Mouse (Mus musculus) spleen, postnatal 10 days (tissue): Measurements from ENCODE around the gene Tnxb.
A peak's percentile ranks its signal among the peaks of the same experiment; 100 is the strongest.

Source experiments
- DNase-seq, 2 experiments: peaks; one replicate each; pipeline ENCODE4 v3.0.0; 2021 to 2022; ENCODE audit warnings: low spot score in 2 of 2

Gene Tnxb

DNA sequence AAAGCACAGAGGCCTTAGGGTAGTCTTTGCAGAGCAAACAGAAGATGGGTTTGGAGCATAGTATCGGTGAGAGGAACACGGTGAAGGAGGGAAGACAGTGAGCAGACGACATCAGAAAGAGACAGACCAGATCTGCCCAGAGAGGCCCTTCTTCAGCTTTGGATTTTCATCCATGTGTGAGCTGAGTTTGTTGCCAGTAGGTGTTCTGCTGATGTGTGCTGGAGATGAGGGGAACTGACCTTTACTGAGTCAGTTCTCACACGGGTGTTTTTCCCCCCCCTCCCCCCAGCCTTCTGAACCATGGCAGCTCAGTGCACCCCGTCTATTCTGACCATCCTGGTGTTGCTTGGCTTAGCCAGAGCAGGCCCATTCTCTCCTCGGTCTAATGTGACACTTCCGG lies at the start of gene Tnxb:
Tnxb (plus strand) TSS at position 301 of the 400 bp plus-strand sequence.
- DNase-seq, result no peak

DNA sequence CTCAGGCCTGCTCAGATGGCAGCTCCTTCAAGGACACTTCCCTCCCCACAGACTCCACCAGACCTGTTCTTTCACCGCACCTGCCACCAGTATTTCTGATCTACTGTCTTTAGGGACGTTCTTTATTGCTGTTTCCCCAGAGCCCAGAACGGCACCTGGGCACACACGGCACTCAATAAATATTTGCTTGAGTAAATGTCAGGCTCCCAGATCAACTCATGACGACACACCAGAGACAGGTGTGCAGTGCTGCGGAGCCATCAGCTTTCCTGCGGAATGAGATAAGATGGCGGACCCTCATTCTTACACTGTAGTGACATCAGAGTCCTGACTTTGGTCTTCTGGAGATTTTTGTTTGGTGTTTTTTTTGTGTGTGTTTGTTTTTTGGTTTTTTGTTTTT lies 49.3 kb upstream of the Tnxb start:
- no peak for DNase-seq

DNA sequence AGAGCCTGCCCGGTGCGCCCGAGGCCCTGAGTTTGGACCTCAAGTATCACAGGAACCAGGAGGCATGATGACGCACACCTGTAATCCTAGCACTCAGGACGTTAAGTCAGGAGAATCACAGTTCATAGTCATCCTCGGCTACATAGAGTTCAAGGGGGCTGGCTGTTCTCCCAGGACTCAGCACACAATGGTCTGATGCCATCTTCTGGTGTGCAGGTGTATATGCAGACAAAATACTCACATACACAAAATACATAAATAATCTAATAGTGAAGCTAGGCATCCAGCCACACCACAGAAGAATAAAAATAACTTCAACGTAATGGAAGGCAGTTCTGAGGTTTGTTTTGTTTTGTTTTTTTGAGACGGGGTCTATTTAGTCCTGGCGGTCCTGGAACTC lies 47.2 kb upstream of the Tnxb start:
- no peak for DNase-seq

DNA sequence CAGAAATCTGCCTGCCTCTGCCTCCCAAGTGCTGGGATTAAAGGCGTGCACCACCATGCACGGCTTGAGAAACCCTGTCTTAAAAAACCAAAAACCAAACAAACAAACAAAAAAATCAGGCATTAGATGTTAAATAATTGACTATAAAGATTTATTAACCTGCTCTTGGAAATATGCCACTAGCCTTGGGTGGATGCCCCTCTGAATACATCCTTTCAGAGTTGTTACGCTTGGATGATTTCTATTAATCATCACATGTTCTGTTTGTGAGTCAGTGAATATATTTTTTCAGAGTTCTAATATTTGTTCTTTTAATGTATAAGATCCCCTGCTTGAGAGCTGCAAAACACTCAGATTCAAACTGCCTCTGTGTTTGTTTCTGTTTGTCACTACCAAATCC lies 45.4 kb upstream of the Tnxb start:
- no peak for DNase-seq

DNA sequence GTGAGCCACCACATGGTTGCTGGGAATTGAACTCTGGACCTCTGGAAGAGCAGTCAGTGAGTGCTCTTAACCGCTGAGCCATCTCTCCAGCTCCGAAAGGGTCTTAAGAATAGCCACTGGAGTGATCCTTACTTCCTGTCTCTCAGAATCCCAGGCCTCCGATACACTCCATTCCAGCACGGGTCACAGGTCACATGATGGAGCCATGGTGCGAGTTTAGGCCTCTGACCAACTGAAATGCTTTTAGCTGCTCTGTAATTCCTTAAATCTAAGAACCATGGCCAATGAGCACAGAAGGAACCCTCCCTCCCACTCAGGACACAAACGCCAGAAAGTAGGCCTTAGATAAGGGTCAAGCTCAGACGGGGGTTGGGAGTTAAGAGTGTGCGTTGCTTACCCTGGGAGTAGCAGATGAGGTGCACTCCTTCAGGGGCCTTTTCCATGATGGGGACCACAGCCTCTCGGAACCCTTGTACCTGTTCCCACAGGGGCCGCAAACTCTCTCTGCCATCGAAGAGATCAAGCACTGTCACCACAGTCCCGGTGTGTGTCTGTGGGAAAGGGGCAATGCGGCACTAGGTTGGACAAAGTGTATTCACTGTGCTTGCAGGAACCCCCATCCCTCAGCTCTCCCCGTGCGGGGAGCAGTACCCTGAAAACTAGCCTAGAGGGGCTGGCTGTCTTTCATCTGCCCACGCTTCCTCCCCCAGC lies 44.1 kb upstream of the Tnxb start:
- DNase-seq, result no peak

DNA sequence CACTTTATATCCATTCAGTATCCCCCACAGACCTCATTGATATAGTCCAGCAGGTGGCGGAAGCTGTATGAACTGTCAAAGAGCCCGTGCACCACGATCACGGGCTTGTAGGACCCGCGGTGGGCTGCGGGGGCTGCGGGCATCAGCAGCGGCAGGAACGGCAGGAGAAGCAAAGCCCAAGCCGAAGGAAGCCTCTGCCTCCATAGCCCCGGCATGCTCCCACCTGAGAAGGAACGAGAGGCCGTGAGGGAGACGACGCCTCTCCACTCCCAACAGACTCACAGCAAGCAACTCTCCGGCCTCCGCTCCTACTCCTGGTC lies 43.6 kb upstream of the Tnxb start:
- peak; percentile 35 to 53 for DNase-seq

DNA sequence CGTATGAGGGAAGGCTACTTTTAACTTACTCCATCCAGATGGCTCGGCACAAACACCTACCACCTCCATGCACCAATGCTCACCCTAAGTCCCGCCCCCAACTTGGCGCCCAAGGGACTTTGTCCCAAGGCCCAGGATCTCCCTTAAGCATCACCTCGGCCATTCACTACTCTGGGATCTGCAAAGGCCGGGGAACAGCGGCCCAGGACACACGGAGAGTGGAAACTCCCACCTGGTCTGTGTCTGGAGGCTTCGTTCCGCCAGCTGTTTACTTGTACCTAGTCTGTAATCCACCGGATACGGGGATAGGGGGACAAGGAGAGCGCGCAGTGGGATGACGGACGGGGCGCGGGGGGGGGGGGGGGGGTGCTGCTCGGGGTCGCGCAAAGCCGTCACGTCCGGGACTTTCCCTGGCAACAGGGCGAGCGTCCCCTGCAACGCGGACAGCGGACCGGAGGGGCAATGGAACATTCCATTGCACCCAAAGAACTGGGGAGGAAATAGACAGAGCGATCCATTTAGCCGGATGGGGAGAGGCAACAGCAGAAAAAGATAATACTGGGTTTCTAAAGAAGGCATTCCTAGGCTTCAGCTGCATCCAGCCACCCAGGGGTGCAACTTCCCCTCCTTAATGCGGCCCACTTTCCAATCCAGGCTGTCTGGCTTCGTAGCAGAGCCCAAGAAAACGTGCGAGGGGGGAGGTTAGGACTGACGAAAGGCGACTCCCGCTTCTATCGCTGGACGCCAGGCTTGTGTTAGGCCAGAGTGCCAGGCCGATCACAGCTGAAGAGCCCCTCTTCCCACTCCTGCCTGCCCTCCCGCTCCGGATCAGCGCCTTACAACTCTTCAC lies 43.0 kb upstream of the Tnxb start:
- peak; percentile 53 to 79 for DNase-seq

DNA sequence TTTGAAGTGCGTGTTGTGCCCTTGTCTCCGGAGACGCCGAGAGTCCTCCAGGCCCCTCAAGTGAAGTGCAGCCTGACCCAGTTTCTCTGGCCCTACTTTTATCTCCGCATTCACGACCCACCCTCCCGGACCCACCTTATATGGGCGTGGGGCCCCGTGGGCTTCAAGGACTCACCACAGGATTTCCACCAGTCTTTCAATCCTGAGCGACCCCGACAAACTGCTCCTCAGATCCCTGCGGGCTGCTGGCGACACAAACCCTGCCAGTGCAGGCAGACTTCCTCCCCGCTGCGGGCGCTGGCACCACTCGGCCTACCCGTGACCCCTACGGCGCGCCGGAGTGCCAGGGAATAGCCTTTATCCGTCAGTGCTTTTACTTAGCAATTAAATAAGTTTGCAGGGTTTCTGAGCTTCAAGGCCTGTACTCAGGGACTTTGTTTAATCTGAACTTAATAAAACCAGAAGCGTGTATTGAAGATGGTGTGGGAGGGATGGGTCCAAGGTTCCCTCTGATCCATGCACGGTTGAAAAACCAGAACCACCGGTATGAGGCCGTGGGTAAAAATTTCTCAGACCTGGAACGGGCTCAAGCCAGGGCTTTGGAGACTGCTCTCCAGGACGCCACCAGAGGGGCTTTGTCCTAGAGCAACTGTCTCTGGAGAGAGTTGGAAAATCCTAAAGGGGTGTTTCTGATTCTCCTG lies 42.2 kb upstream of the Tnxb start, which contains the start of gene Ppt2:
Ppt2 (minus strand) TSS at position 568 of the 701 bp plus-strand sequence.
- peak; percentile 36 to 55 for DNase-seq

DNA sequence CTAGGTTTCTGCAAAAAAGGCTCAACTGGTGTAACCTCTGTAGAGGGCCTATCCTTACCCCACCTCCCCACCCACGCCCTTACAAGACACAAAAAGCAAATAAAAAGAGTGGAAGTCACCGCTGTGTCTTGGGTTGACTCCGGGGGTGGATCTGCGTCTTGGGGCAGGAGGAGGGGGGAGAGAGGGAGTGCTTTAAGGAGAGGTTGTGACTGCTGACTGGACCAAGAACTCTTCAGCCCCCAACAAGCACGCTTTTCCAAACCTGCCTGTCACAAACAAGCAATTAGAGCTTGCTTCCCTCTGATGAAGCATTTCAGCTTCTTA lies 41.7 kb upstream of the Tnxb start:
- DNase-seq, result no peak

DNA sequence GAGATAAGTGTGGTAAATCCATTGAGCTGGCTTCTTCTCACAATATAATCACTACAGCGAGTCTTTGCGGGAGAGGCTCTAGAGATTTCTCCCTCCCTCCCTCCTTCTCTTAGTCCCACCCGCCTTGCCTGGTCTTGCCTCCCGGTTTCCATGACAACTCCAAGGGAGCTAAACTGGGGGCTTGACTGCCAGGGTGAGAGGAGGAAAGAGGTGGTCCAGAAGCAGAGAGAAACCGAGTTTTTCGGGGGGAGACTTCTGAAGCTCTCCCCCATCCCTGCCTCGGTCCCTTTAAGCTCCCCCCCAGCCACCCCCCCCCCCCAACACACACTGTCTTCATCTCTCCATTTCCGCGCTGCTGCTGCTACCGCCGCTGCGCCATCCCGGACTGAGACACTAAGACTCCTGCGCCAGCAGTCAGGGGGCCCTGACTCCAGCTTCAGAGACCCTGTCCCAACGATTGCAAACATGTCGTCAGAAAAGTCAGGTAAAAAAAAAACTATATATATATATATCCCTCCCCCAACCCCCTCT lies 41.0 kb upstream of the Tnxb start, which contains the start of gene Prrt1:
Prrt1 (plus strand) TSS at position 313 of the 531 bp plus-strand sequence.
- peak in 1 of 2 experiments; percentile 12 for DNase-seq

DNA sequence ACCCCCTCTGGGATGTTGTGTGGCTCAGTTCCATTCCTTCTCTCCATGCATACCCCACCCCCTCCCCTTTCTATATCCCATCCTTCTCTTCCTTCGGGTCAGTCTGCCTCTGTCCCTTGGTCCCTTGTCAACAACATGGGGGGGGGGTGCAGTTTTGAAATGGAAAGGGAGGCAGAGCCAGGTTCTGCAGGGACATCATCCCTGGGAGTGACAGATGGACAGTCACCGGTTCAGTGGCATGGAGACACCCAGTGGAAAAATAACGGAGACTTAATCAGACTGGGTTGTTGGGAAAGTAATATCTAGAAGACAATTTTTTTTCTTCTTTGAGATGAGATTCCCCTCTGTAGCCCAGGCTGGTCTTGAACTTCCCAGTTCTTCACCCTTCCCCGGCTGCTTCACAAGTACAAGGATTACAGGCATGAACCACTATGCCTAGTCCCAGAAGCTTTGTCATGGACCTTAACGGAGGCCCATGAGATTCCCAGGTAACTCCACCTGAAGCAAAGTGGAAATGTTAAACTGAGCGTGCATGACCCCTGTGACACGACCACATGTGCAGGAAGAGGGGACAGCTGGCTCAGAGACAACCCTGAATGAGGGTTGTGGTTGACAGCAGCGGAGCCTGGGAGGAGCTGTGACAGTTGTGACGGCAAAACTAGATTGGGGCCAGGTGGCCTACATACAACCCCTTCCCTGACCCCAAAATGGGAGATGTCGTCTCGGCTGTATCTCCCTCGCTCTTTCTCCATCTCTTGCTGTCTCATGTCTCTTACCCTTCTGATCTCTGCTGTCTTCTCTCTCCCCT lies 40.3 kb upstream of the Tnxb start:
- no peak for DNase-seq

DNA sequence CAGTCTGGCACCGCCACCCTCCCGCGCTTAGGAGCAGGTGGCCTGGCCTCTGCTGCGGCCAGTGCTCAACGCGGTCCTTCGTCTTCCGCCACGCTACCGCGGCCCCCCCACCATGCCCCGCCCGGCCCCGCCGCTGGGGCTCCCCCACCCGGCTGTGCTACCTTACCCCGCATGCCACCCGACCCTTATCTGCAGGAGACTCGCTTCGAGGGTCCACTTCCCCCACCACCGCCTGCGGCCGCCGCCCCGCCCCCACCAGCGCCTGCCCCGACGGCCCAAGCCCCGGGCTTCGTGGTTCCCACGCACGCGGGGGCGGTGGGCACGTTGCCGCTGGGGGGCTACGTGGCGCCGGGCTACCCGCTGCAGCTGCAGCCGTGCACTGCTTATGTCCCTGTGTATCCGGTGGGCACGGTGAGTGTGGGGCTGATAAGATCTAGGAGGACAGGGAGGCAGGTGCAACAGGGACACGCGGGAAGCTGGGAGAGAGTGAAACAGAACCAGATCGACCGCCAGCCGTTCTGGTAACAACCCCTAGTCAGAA lies 39.5 kb upstream of the Tnxb start:
- DNase-seq, result no peak

DNA sequence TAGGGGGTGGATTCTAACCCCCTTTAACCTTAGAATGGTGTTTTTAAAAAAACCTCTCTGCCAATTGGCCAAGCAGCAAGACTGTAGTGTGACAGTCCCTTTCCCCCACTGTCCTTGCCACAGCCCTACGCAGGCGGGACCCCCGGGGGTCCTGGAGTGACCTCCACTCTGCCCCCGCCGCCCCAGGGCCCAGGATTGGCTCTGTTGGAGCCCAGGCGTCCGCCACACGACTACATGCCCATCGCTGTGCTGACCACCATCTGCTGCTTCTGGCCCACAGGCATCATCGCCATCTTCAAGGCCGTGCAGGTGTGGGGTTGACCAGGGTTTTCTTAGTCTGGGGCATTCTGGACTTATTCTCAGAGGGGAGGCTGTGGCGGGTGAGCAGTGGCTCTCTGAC lies 38.7 kb upstream of the Tnxb start:
- DNase-seq, result no peak

DNA sequence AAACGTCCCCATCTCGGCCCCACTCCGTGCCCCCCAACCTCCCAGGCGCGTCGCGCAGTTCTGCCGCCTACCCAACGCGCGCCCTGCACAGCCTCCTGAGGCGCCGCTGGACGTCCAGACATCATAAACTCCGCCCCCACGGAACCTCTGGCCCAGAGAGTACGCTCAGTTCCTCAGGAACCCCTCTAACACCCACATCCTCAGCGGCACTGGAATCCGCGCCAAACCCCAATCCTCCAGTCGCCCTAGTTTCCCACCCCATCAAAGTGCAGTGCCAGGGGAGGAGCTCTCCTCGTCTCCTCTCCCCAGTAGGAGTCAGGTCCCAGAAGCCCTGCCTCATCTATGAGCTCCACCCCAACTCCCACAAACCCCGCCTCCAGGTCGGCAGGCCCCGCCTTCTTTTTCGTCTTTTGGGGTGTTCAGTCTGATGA lies 38.1 kb upstream of the Tnxb start:
- DNase-seq, result peak in 1 of 2 experiments; percentile 76

DNA sequence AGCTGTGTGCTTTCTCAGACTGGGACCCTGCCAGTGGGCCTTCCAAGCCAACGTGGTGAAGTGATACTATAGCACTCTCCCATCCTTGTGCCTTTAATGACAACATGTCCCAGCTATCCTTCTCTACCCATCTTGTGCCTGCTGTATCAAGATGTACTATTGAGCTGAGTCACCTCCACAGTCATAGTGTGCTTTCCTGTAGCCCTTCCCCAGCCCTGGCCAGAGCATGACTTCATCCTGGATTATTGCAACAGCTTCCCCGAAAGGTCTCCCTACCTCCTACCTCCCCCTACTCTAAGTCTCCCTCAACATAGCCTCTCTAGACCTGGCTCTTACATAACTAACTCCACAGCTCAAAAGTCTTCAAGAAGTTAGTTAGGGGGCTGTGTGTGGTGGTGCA lies 34.7 kb upstream of the Tnxb start:
- no peak for DNase-seq

DNA sequence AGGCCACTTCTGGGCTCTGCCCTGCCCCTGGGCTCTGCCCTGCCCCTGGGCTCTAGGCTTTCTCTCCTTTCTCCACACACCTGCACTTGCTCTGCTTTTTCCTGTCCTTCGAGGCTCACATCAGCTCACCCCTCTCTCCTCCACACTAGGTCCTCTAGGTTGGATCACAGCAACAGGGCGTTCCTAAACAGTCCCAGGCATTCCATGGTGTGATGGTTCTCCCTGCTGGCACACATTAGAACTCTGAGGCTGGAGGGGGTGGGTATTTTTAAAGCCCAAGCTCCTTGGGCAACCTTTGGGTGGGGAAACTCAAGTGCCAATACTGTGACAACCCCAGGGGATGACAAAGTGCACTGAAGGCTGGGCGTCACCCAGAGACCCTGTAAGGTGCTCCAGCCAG lies 32.9 kb upstream of the Tnxb start:
- no peak for DNase-seq

DNA sequence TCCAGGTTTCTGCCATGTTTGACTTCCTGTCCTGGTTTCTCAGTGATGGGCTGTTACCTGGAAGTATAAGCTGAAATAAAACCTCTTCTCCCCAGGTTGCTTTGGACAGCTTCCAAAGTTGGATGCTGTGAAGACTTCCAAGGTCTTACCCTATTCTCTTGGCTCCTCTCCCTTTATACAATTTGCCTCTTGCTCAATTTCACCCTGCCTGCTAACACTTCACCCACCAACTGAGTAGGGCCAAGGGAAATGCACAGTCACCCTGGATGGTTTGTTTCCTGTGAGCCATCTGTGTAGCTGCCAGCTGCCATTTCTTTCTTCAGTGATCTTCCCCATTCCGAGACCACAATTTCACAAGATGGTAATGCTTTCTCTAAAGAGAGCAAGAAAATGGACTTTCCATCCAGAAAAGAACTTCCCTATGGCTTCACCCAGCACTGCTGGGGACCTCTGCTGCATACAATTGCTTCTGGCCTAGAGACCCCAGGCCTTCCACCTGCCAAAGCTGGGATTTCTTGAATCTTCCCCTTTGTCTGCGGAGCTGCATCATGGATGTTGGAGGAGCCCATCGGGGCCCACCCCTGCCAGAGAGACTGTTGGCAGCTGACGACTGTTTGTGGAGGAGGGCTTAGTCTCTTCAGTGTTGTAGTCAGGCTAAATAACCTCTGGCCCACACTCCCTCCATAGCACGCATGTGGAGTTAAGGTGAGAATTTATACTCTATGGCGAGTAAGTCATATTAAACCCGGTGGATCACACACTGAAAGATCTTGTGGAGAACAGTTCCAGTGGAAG lies 30.7 kb upstream of the Tnxb start:
- no peak for DNase-seq

DNA sequence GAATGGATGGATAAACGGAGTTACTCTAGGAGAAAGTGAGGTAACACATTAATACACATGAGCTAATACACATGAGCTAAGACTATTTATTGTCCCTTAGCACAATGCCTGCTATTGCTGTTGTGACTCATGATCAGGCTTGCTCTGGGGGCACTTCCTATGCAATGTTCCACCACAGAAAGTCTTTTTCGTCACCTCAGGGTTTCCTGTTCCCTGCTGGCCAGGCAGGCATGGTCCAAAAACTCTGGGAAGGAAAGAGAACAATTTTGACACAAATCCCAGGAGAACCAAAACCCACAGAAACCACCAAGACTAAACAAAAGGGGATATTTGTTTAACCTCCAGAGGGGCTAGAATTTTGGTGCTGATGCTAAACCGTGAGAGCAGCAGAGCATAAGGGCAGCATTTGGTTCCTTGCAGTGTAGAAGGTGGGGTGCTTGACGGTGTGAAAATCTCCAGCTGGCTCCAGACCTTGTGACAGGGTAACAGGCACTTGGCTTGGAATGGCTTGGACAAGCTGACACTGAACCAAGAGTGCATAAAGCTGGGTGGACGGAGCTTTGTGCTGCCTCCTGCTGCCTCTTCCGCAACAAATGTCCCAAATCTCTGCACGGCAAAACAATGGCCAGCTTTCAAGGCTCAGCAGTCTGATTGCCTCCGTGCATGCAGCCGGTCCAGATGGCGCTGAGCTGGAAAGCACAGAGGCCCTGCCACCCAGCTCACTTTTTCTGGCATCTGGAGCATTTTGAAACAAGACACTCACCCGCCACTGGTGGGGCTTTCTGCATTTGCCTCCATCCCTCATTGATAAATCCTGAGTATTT lies 29.3 kb upstream of the Tnxb start:
- DNase-seq, result no peak

DNA sequence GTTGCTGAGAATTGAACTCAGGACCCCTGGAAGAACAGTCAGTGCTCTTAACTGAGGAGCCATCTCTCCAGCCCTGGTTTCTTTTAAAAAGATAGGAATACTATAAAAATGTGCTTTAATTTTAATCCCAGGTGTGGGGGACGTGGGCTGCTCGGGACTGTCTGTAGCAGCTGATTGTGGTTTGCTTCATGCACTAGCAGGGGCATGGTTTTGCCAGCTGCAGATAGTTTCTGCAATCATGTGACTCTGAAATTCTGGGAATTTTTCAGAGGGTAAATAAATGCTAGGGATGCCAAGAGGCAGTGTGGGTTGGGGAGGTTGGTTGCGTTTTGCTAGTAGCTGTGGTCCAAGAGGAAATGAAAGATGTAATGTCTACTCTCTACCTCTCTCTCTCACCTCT lies 28.4 kb upstream of the Tnxb start:
- DNase-seq, result no peak

DNA sequence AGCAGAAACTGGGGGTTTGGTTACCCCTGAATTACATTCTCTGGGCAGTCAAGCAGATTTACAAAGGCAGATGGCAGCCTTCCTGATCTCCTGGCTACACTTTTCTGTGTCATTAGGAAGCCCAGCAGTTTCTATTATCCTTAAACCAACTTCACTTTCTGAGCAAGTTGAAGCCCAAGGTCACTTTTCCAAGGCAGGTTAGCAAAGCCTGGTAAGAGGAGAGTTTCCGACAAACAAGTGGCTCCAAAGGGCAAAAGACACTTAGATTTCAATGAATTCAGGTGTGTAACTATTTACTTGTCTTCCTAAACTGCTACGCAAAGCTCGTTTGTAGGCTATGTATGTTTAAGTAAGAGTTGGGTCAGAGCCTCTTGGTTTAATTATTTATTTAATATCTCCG lies 27.0 kb upstream of the Tnxb start:
- DNase-seq, result no peak
